Comparison of ENCODE assay signal across 8 mouse cellular contexts in the genomic region with DNA sequence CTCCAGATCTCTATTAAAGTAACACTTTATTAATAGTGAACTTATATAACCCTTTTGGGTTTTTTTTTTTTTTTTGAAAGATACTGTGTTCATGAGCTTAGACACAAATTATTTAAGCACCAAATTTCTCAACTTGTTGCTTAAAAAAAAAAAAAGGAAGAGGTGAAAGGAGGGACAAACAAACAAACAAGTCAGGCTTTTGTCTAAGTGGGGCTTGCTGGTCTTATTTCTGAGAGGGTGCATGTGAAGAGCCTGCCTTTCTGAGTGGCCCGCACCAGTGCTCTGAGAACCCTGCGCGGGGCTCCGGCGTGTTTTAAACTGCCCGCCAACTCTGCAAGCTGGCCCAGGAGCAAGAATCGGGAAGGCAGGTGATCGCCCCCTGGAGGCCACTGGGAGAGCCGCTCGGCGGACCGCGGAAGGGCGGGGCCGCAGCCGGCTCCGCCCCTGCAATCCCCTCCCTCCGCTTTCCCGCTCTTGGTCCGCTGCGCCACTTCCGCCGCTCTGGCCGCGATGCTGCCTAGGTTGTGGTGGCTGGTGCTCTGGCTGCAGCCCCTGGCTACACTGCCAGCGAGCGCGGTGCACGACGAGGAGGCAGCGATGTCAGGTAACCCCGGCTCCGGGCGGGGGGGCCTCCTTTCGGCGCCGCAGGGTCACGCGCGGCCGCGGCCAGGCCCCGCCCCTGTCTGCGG. TPM values are rescaled to one million over a fixed set of nuclear protein-coding genes. Genes with fewer than 3 reads are reported as not detected.
DNase-seq lines count a peak whose midpoint lies in the region; ATAC-seq and TF ChIP-seq lines count a peak whose summit lies in the region.

A gene (plus strand): TSS at position 456 of the 689 bp plus-strand sequence.

- peak; percentile 97 for DNase-seq in G1E (ENCODE audit: low spot score)
- peak; percentile 90 for DNase-seq in cerebellum, adult 11-12 months
- DNase-seq in heart, postnatal 25 days (ENCODE audit: low spot score): peak; percentile 80
- DNase-seq in layer of hippocampus, adult 18-20 months (ENCODE audit: low spot score in 2 of 2): peak; percentile 88 to 96
- peak; percentile 88 to 90 for DNase-seq in lung, adult 18-20 months

- no peaks in the 10 kb centered on the region for H3K27me3 ChIP-seq in G1E (ENCODE audit: insufficient read depth, low read length)
- no peaks in the 10 kb centered on the region for H3K27me3 ChIP-seq in forebrain, embryonic 15.5 days
- no peaks in the 10 kb centered on the region for H3K27me3 ChIP-seq in neural tube, embryonic 14.5 days (ENCODE audit: control insufficient read depth, insufficient read depth, low read length)
- no peaks in the 10 kb centered on the region for H3K27me3 ChIP-seq in testis, adult 2 months (ENCODE audit: control insufficient read depth, insufficient read depth, low read length)

- H3K9me3 ChIP-seq in G1E (replicated peaks): no peaks in the 10 kb centered on the region
- H3K9me3 ChIP-seq in forebrain, embryonic 15.5 days: no peaks in the 10 kb centered on the region
- H3K9me3 ChIP-seq in neural tube, embryonic 14.5 days (ENCODE audit: control insufficient read depth, low read length): no peaks in the 10 kb centered on the region

- peak within 1 kb of the TSS; percentile 93 for H3K9ac ChIP-seq in forebrain, embryonic 15.5 days (replicated peaks)
- peak within 1 kb of the TSS; percentile 86 for H3K9ac ChIP-seq in neural tube, embryonic 14.5 days (replicated peaks; ENCODE audit: low read depth, low read length)

- peaks cover 18% of the 10 kb centered on the region for H3K4me1 ChIP-seq in G1E (ENCODE audit: insufficient read depth, low read depth, low read length)
- H3K4me1 ChIP-seq in forebrain, embryonic 15.5 days: peaks cover 18% of the 10 kb centered on the region
- 0 out of 2 replicates have a peak, but pooled peaks cover 4% of the 10 kb centered on the region for H3K4me1 ChIP-seq in neural tube, embryonic 14.5 days (ENCODE audit: control insufficient read depth, insufficient read depth, low read length)
- no peaks in the 10 kb centered on the region; the same call in 1 of the 2 replicates for H3K4me1 ChIP-seq in testis, adult 2 months (ENCODE audit: control insufficient read depth, insufficient read depth, low read length)

- H3K4me3 ChIP-seq in G1E (ENCODE audit: low read depth, low read length): peak within 1 kb of the TSS; percentile 84
- peak within 1 kb of the TSS; percentile 92 for H3K4me3 ChIP-seq in forebrain, embryonic 15.5 days
- H3K4me3 ChIP-seq in neural tube, embryonic 14.5 days (ENCODE audit: low read depth, low read length): peak within 1 kb of the TSS; percentile 72
- H3K4me3 ChIP-seq in testis, adult 2 months (ENCODE audit: control insufficient read depth, low read depth, low read length): peak within 1 kb of the TSS; percentile 95

- TF ChIP-seq CTCF in G1E (IDR thresholded peaks at IDR 0.05; ENCODE audit: low read depth, low read length): peak; percentile 90
- TF ChIP-seq CTCF in testis, adult 2 months (IDR thresholded peaks at IDR 0.05; ENCODE audit: control insufficient read depth, insufficient read depth, insufficient replicate concordance, low read depth, low read length): peak; percentile 72

- ATAC-seq in G1E (ENCODE audit: extremely low read depth, insufficient number of reproducible peaks, low FRiP score, poor library complexity, severe bottlenecking): peak; percentile 81
- ATAC-seq in forebrain, embryonic 15.5 days (replicated peaks): peak; percentile 96
- ATAC-seq in neural tube, embryonic 14.5 days (ENCODE audit: low read depth): peak; percentile 97

- H3K27ac ChIP-seq in forebrain, embryonic 15.5 days (replicated peaks): peak within 1 kb of the TSS; percentile 82
- peak within 1 kb of the TSS; percentile 78 for H3K27ac ChIP-seq in neural tube, embryonic 14.5 days (ENCODE audit: low read depth, low read length)
- peak within 1 kb of the TSS; percentile 61; the same call in 1 of the 2 replicates for H3K27ac ChIP-seq in testis, adult 2 months (ENCODE audit: control insufficient read depth, insufficient read depth, low read depth, low read length)

- peaks cover 14% of the 10 kb centered on the region for H3K36me3 ChIP-seq in G1E (replicated peaks)
- H3K36me3 ChIP-seq in forebrain, embryonic 15.5 days: no peaks in the 10 kb centered on the region
- no peaks in the 10 kb centered on the region for H3K36me3 ChIP-seq in neural tube, embryonic 14.5 days (ENCODE audit: control insufficient read depth, insufficient read depth, low read length)
- H3K36me3 ChIP-seq in testis, adult 2 months (ENCODE audit: control insufficient read depth, insufficient read depth, low read length): no peaks in the 10 kb centered on the region

- TF ChIP-seq POLR2A in testis, adult 2 months (IDR thresholded peaks at IDR 0.05; ENCODE audit: control insufficient read depth, low read depth, low read length): no peak

- peak within 1 kb of the TSS; percentile 51 for H3K4me2 ChIP-seq in forebrain, embryonic 15.5 days (replicated peaks)
- H3K4me2 ChIP-seq in neural tube, embryonic 14.5 days (ENCODE audit: low read depth, low read length): peak within 1 kb of the TSS; percentile 50

- intact Hi-C loops in heart, postnatal 25 days (cut with DNase I): loop anchor here (2.0 to 5.0 kb wide), 3 partner anchors 133 to 328 kb away; a partner anchor contains a TSS

- under 1% methylated on average over 44 of the region's 44 CpGs for WGBS in forebrain, embryonic 15.5 days
- WGBS in neural tube, embryonic 14.5 days: under 1% methylated on average over 32 of the region's 44 CpGs

RNA-seq across cellular contexts. Expression of the gene that starts here (rescaled TPM):
- total RNA-seq in G1E (2014; fragmentation: Nextera tagmentation) (13.2 and 23.2 TPM in 2 replicates), G1E (2017) (17.4 and 21.3 TPM in 2 replicates)
- 1.1 TPM in 2 replicates for polyA plus RNA-seq in G1E (2012)
- polyA plus RNA-seq in forebrain, embryonic 15.5 days (2015; fragmentation: Nextera tagmentation; extraction: Ambion mirVana): 8.5 and 8.9 TPM in 2 replicates
- total RNA-seq in heart, postnatal 25 days (2021): 1 to 10 TPM in 1 of 2 experiments, under 1 TPM in 1; 0.92 to 1.2 TPM
- 1 to 10 TPM; 3.1 to 4.1 TPM for total RNA-seq in layer of hippocampus, adult 18-20 months (2021)
- 8.5 and 8.6 TPM in 2 replicates for polyA plus RNA-seq in neural tube, embryonic 14.5 days (2014; fragmentation: Nextera tagmentation; extraction: Ambion mirVana)
- 26.8 and 27.2 TPM in 2 replicates for polyA plus RNA-seq in testis, adult 2 months (2012; rRNA removed)

Comparison
In these comparisons a context has a peak if more than half of its experiments do, and no peak if none do; other contexts are left out.
1. Peak in every context shown above with its lines: DNase-seq, ATAC-seq, H3K4me3 ChIP-seq and H3K27ac ChIP-seq.